Mouse (Mus musculus) hindbrain, embryonic 10.5 days (tissue): Measurements from ENCODE around the gene Slc10a1. TPM values are rescaled to one million over a fixed set of nuclear protein-coding genes. Genes with fewer than 3 reads are reported as not detected.

Experiments used
- DNase-seq: peaks from one replicate; pipeline ENCODE4 v3.0.0-alpha.2; 2017; ENCODE audit warnings: low spot score
- H3K27ac ChIP-seq: fragments of 300-500 bp; sonication (generic); 2 replicates; pipeline ENCODE4 v1.5.1; 2016; ENCODE audit warnings: mild to moderate bottlenecking, moderate library complexity
- H3K27me3 ChIP-seq: fragments of 300-500 bp; sonication (generic); 2 replicates; pipeline ENCODE4 v1.6.1; 2016; ENCODE audit warnings: mild to moderate bottlenecking; ENCODE audit not compliant: poor library complexity, insufficient read depth, severe bottlenecking
- H3K36me3 ChIP-seq: fragments of 300-500 bp; sonication (generic); 2 replicates; pipeline ENCODE4 v1.6.1; 2016; ENCODE audit warnings: mild to moderate bottlenecking, moderate library complexity
- H3K4me1 ChIP-seq: fragments of 300-500 bp; sonication (generic); replicated peaks from 2 replicates; pipeline ENCODE4 v1.6.1; 2016; ENCODE audit warnings: mild to moderate bottlenecking
- H3K4me3 ChIP-seq: fragments of 300-500 bp; sonication (generic); 2 replicates; pipeline ENCODE4 v1.5.1; 2016; ENCODE audit warnings: mild to moderate bottlenecking, moderate library complexity
- H3K9me3 ChIP-seq: fragments of 300-500 bp; sonication (generic); 2 replicates; pipeline ENCODE4 v1.6.1; 2016; ENCODE audit warnings: mild to moderate bottlenecking, moderate library complexity
- WGBS: fragments of 180-500 bp; shearing (Covaris S2); methylation state at CpG from one replicate; pipeline ENCODE4 v1.1.7; 2016; 5-methylcytosine and 5-hydroxymethylcytosine counted together
- polyA plus RNA-seq: library from polyadenylated mRNA; unstranded; fragments of >200 nt; fragmentation: Nextera tagmentation; extraction: Ambion mirVana; gene quantifications from 2 replicates; pipeline ENCODE4 v1.2.1, GENCODE M21; 2016

The Slc10a1 gene
- polyA plus RNA-seq, 1 experiment from 2014 or later, result 0.26 TPM

- H3K27me3 ChIP-seq, result 0 out of 2 replicates have a peak, but pooled peaks cover 10% of the 10 kb centered on the region
- H3K9me3 ChIP-seq, result peaks cover 12% of the 10 kb centered on the region
- WGBS, result 86% methylated on average over 10 of the region's 10 CpGs
- H3K27ac ChIP-seq, result no peak overlapping the region
- peaks cover 10% of the 10 kb centered on the region for H3K4me1 ChIP-seq
- DNase-seq, result no peak
- no peak overlapping the region for H3K4me3 ChIP-seq
- H3K36me3 ChIP-seq, result no peaks in the 10 kb centered on the region
These were observed 23.3 kb upstream of the Slc10a1 start for GRCm38 (mm10) chr12:80991806-80992205.

- H3K4me1 ChIP-seq, result peaks cover 10% of the 10 kb centered on the region
- no peak overlapping the region for H3K4me3 ChIP-seq
- 56% methylated on average over 13 of the region's 13 CpGs for WGBS
- DNase-seq, result no peak
- H3K27me3 ChIP-seq, result 0 out of 2 replicates have a peak, but pooled peaks cover 6% of the 10 kb centered on the region
- H3K9me3 ChIP-seq, result peaks cover 11% of the 10 kb centered on the region
- H3K27ac ChIP-seq, result 0 out of 2 replicates have a peak overlapping the region, but pooled peaks have one; percentile 47
- no peaks in the 10 kb centered on the region for H3K36me3 ChIP-seq
These were observed 22.5 kb upstream of the Slc10a1 start for GRCm38 (mm10) chr12:80990901-80991445.

GRCm38 (mm10) chr12:80988286-80988685 is 19.8 kb upstream of the Slc10a1 start:
- H3K27ac ChIP-seq, result no peak overlapping the region
- DNase-seq, result no peak
- H3K9me3 ChIP-seq, result 0 out of 2 replicates have a peak, but pooled peaks cover 3% of the 10 kb centered on the region
- no peaks in the 10 kb centered on the region for H3K36me3 ChIP-seq
- 94% methylated on average over 3 of the region's 3 CpGs for WGBS
- H3K4me1 ChIP-seq, result peaks cover 10% of the 10 kb centered on the region
- no peak overlapping the region for H3K4me3 ChIP-seq
- H3K27me3 ChIP-seq, result peaks cover 6% of the 10 kb centered on the region; the same call in 1 of the 2 replicates

GRCm38 (mm10) chr12:80986628-80987027 is 18.1 kb upstream of the Slc10a1 start:
- no peak for DNase-seq
- H3K36me3 ChIP-seq, result no peaks in the 10 kb centered on the region
- no peak overlapping the region for H3K4me3 ChIP-seq
- H3K4me1 ChIP-seq, result peaks cover 10% of the 10 kb centered on the region
- 88% methylated on average over 4 of the region's 4 CpGs for WGBS
- 0 out of 2 replicates have a peak, but pooled peaks cover 3% of the 10 kb centered on the region for H3K9me3 ChIP-seq
- H3K27me3 ChIP-seq, result no peaks in the 10 kb centered on the region; the same call in 1 of the 2 replicates
- no peak overlapping the region for H3K27ac ChIP-seq

- H3K4me1 ChIP-seq, result no peaks in the 10 kb centered on the region
- H3K27me3 ChIP-seq, result no peaks in the 10 kb centered on the region; the same call in 1 of the 2 replicates
- 0 out of 2 replicates have a peak, but pooled peaks cover 3% of the 10 kb centered on the region for H3K9me3 ChIP-seq
- no peaks in the 10 kb centered on the region for H3K36me3 ChIP-seq
- no peak for DNase-seq
- no peak overlapping the region for H3K27ac ChIP-seq
- no peak overlapping the region for H3K4me3 ChIP-seq
- 83% methylated on average over 9 of the region's 9 CpGs for WGBS
These were observed 15.2 kb upstream of the Slc10a1 start for GRCm38 (mm10) chr12:80983695-80984094.

- no peak overlapping the region for H3K27ac ChIP-seq
- H3K4me3 ChIP-seq, result no peak overlapping the region
- H3K4me1 ChIP-seq, result no peaks in the 10 kb centered on the region
- peak; percentile 82 for DNase-seq
- 1% methylated on average over 7 of the region's 7 CpGs for WGBS
- H3K9me3 ChIP-seq, result no peaks in the 10 kb centered on the region
- H3K27me3 ChIP-seq, result no peaks in the 10 kb centered on the region; the same call in 1 of the 2 replicates
- H3K36me3 ChIP-seq, result no peaks in the 10 kb centered on the region
These were observed 13.8 kb upstream of the Slc10a1 start for GRCm38 (mm10) chr12:80982326-80982725.

- Histone ChIP-seq H3K27ac (no peak overlapping the region), H3K4me3 (no peak overlapping the region), H3K9me3 (0 out of 2 replicates have a peak, but pooled peaks cover 6% of the 10 kb centered on the region), H3K27me3 (no peaks in the 10 kb centered on the region), H3K36me3 (no peaks in the 10 kb centered on the region), H3K4me1 (0 out of 2 replicates have a peak, but pooled peaks cover 4% of the 10 kb centered on the region)
- 86% methylated on average over 11 of the region's 11 CpGs for WGBS
- no peak for DNase-seq
These were observed 7.6 kb upstream of the Slc10a1 start for GRCm38 (mm10) chr12:80975939-80976671.

- no peak for DNase-seq
- H3K27ac ChIP-seq, result no peak overlapping the region
- no peak overlapping the region for H3K4me3 ChIP-seq
- H3K36me3 ChIP-seq, result no peaks in the 10 kb centered on the region
- 0 out of 2 replicates have a peak, but pooled peaks cover 4% of the 10 kb centered on the region for H3K4me1 ChIP-seq
- H3K9me3 ChIP-seq, result 0 out of 2 replicates have a peak, but pooled peaks cover 6% of the 10 kb centered on the region
- WGBS, result 31% methylated on average over 3 of the region's 3 CpGs
- no peaks in the 10 kb centered on the region for H3K27me3 ChIP-seq
These were observed 3.3 kb upstream of the Slc10a1 start for GRCm38 (mm10) chr12:80971756-80972155.

- H3K4me1 ChIP-seq, result 0 out of 2 replicates have a peak, but pooled peaks cover 4% of the 10 kb centered on the region
- H3K36me3 ChIP-seq, result no peaks in the 10 kb centered on the region
- H3K27me3 ChIP-seq, result no peaks in the 10 kb centered on the region
- 73% methylated on average over 8 of the region's 8 CpGs for WGBS
- no peak overlapping the region for H3K27ac ChIP-seq
- no peak overlapping the region for H3K4me3 ChIP-seq
- DNase-seq, result no peak
- H3K9me3 ChIP-seq, result 0 out of 2 replicates have a peak, but pooled peaks cover 2% of the 10 kb centered on the region
These were observed 1.7 kb upstream of the Slc10a1 start for GRCm38 (mm10) chr12:80970181-80970705.

GRCm38 (mm10) chr12:80967918-80968317 is 587 bp downstream of the Slc10a1 start:
- WGBS, result 90% methylated on average over 9 of the region's 9 CpGs
- no peak for DNase-seq
- Histone ChIP-seq H3K36me3 (no peaks in the 10 kb centered on the region), H3K27me3 (no peaks in the 10 kb centered on the region), H3K4me1 (0 out of 2 replicates have a peak, but pooled peaks cover 4% of the 10 kb centered on the region), H3K4me3 (no peak overlapping the region), H3K27ac (no peak overlapping the region), H3K9me3 (no peaks in the 10 kb centered on the region)

- Histone ChIP-seq H3K27me3 (no peaks in the 10 kb centered on the region), H3K9me3 (no peaks in the 10 kb centered on the region), H3K4me1 (no peaks in the 10 kb centered on the region), H3K27ac (no peak overlapping the region), H3K36me3 (peaks cover 4% of the 10 kb centered on the region; the same call in 1 of the 2 replicates), H3K4me3 (no peak overlapping the region)
- no peak for DNase-seq
- WGBS, result 79% methylated on average over 11 of the region's 11 CpGs
These were observed 2.3 kb downstream of the Slc10a1 start for GRCm38 (mm10) chr12:80966059-80966838.

- Histone ChIP-seq H3K36me3 (peaks cover 39% of the 10 kb centered on the region), H3K27ac (no peak overlapping the region), H3K4me3 (no peak overlapping the region), H3K4me1 (no peaks in the 10 kb centered on the region), H3K27me3 (no peaks in the 10 kb centered on the region), H3K9me3 (no peaks in the 10 kb centered on the region)
- WGBS, result 82% methylated on average over 4 of the region's 4 CpGs
- no peak for DNase-seq
These were observed 5.9 kb downstream of the Slc10a1 start for GRCm38 (mm10) chr12:80962566-80962965.
